Mouse (Mus musculus) midbrain, embryonic 16.5 days (tissue): Measurements from ENCODE around the gene Hspb2. TPM values are rescaled to one million over a fixed set of nuclear protein-coding genes. Genes with fewer than 3 reads are reported as not detected.

ENCODE experiments used
- ATAC-seq: fragments of 200-750 bp; cut with Nextera tagmentation; 2 replicates; pipeline ENCODE4 v1.8.0; 2017; ENCODE audit warnings: moderate TSS enrichment
- H3K27ac ChIP-seq: fragments of 300-500 bp; sonication (generic); 2 replicates; pipeline ENCODE4 v1.5.1; 2014; ENCODE audit warnings: mild to moderate bottlenecking, low read length, mixed read lengths
- H3K27me3 ChIP-seq: fragments of 300-500 bp; sonication (generic); 2 replicates; pipeline ENCODE4 v1.6.1; 2014; ENCODE audit warnings: low read depth, low read length, mixed read lengths; ENCODE audit not compliant: control insufficient read depth, insufficient read depth
- H3K36me3 ChIP-seq: fragments of 300-500 bp; sonication (generic); 2 replicates; pipeline ENCODE4 v1.6.1; 2014; ENCODE audit warnings: mild to moderate bottlenecking, low read length, moderate library complexity, mixed read lengths; ENCODE audit not compliant: control insufficient read depth, insufficient read depth
- H3K4me1 ChIP-seq: fragments of 300-500 bp; sonication (generic); 2 replicates; pipeline ENCODE4 v1.6.1; 2014; ENCODE audit warnings: mild to moderate bottlenecking, low read length, mixed read lengths; ENCODE audit not compliant: control insufficient read depth, insufficient read depth
- H3K4me2 ChIP-seq: fragments of 300-500 bp; sonication (generic); 2 replicates; pipeline ENCODE4 v1.6.1; 2014; ENCODE audit warnings: mild to moderate bottlenecking, low read length, mixed read lengths
- H3K4me3 ChIP-seq: fragments of 300-500 bp; sonication (generic); 2 replicates; pipeline ENCODE4 v1.5.1; 2014; ENCODE audit warnings: low read depth, mild to moderate bottlenecking, low read length, moderate library complexity, mixed read lengths
- H3K9ac ChIP-seq: fragments of 300-500 bp; sonication (generic); 2 replicates; pipeline ENCODE4 v1.6.1; 2014; ENCODE audit warnings: low read depth, low read length, mixed read lengths
- H3K9me3 ChIP-seq: fragments of 300-500 bp; sonication (generic); replicated peaks from 2 replicates; pipeline ENCODE4 v1.6.1; 2014; ENCODE audit warnings: mild to moderate bottlenecking, low read length, mixed read lengths; ENCODE audit not compliant: control insufficient read depth, poor library complexity, severe bottlenecking
- WGBS: fragments of 180-500 bp; shearing (Covaris S2); extraction: QIAGEN DNeasy Blood & Tissue Kit; methylation state at CpG from one replicate; pipeline ENCODE4 v1.1.7; 2014; 5-methylcytosine and 5-hydroxymethylcytosine counted together
- polyA plus RNA-seq: library from polyadenylated mRNA; unstranded; fragments of >200 nt; fragmentation: Nextera tagmentation; extraction: Ambion mirVana; gene quantifications from 2 replicates; pipeline ENCODE4 v1.2.1, GENCODE M21; 2015

The Hspb2 gene
- polyA plus RNA-seq, 1 experiment from 2014 or later, result 0.84 TPM

DNA sequence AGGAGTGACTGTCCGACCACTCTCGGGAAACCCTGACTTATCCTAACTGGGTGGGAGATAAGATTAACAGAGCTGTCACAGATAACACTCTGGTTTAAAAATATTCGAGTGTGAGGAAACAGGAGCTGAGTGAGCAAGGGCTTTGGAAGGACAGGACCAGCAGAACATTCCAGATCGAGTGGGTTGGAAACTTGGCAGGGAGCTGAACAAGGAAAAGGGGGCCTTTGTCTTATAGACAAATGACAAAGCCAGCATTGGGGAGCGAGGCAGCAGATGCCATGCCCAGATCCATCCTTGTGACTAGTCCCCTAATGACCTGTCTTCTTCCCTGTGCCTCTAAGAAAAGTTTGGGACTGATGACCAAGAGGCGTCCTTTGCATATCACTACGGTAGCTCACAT, 1.8 kb upstream of the Hspb2 start:
- Histone ChIP-seq H3K4me1 (no peaks in the 10 kb centered on the region), H3K27ac (no peak overlapping the region), H3K27me3 (no peaks in the 10 kb centered on the region), H3K9me3 (no peaks in the 10 kb centered on the region), H3K9ac (no peak overlapping the region), H3K4me2 (no peak overlapping the region), H3K4me3 (no peak overlapping the region), H3K36me3 (no peaks in the 10 kb centered on the region)
- no peak for ATAC-seq
- WGBS, result 74% methylated on average over 7 of the region's 7 CpGs

- Histone ChIP-seq H3K4me2 (no peak overlapping the region), H3K27me3 (no peaks in the 10 kb centered on the region), H3K27ac (no peak overlapping the region), H3K9me3 (no peaks in the 10 kb centered on the region), H3K9ac (no peak overlapping the region), H3K4me3 (no peak overlapping the region), H3K4me1 (no peaks in the 10 kb centered on the region), H3K36me3 (no peaks in the 10 kb centered on the region)
- 73% methylated on average over 17 of the region's 17 CpGs for WGBS
- ATAC-seq, result no peak
Observed at GRCm38 (mm10) chr9:50752784-50753615, 846 bp upstream of the Hspb2 start.

- Histone ChIP-seq H3K27ac (no peak within 1 kb of the TSS), H3K27me3 (peaks cover 5% of the 10 kb centered on the region), H3K36me3 (no peaks in the 10 kb centered on the region), H3K9me3 (no peaks in the 10 kb centered on the region), H3K4me1 (peaks cover 2% of the 10 kb centered on the region; the same call in 1 of the 2 replicates), H3K9ac (no peak within 1 kb of the TSS), H3K4me2 (no peak within 1 kb of the TSS), H3K4me3 (no peak within 1 kb of the TSS)
- 75% methylated on average over 22 of the region's 22 CpGs for WGBS
- ATAC-seq, result no peak
Observed at GRCm38 (mm10) chr9:50751323-50751722, 831 bp downstream of the Hspb2 start, which contains the start of gene Cryab. Gene Cryab, plus strand, starts transcription at chr9:50751325.

DNA sequence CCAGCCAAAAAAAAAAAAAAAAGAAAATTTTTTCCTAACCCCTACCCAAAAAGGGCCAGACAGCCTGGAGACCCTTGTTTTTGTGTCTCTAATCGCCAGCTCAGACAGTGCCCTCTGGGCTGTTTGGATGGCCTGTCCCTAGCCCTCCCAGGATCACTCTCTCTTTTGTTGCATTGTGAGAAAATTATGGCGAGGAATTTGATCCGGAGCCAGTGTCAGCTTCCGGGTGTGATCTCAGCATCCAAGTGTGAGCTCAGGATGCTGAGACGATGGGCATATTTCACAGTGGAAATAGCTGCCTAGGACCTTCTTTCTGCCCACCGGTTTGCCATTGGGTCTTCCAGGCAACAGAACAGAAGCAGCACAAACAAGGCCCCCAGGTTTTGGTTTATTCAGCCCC, 1.4 kb downstream of the Hspb2 start:
- Histone ChIP-seq H3K4me3 (no peak overlapping the region), H3K27me3 (peaks cover 5% of the 10 kb centered on the region), H3K9ac (no peak overlapping the region), H3K4me1 (peaks cover 2% of the 10 kb centered on the region; the same call in 1 of the 2 replicates), H3K4me2 (no peak overlapping the region), H3K9me3 (no peaks in the 10 kb centered on the region), H3K36me3 (no peaks in the 10 kb centered on the region), H3K27ac (no peak overlapping the region)
- 66% methylated on average over 6 of the region's 6 CpGs for WGBS
- ATAC-seq, result no peak

- H3K4me2 ChIP-seq, result peak within 1 kb of the TSS; percentile 66
- H3K9ac ChIP-seq, result peak within 1 kb of the TSS; percentile 53
- peaks cover 5% of the 10 kb centered on the region for H3K27me3 ChIP-seq
- H3K27ac ChIP-seq, result peak within 1 kb of the TSS; percentile 47; the same call in 1 of the 2 replicates
- H3K36me3 ChIP-seq, result no peaks in the 10 kb centered on the region
- peak within 1 kb of the TSS; percentile 37 for H3K4me3 ChIP-seq
- 2% methylated on average over 19 of the region's 19 CpGs for WGBS
- no peak for ATAC-seq
- H3K9me3 ChIP-seq, result no peaks in the 10 kb centered on the region
- peaks cover 2% of the 10 kb centered on the region; the same call in 1 of the 2 replicates for H3K4me1 ChIP-seq
Observed at GRCm38 (mm10) chr9:50746214-50746677, 5.9 kb downstream of the Hspb2 start, which contains the start of gene 2310030G06Rik. Gene 2310030G06Rik, minus strand, starts transcription at chr9:50746536.

DNA sequence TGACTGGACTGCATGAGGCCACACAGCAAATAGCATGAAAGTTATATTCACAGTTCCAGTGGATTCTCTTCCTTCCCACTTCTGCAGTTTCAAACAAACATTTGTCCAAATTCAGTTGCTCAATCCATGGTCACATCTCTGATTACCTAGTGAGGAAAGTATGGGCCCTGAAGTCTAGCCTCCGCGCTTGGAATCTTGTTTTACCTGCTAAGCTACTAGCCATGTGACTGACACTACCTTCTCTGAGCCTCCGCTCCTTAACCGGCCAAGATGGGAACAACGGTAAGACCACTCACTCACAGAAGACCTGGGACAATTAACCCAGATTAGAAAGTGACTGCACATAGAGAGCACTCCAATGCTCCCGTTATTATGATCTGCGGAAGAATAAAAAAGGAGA, 6.3 kb downstream of the Hspb2 start:
- peaks cover 2% of the 10 kb centered on the region; the same call in 1 of the 2 replicates for H3K4me1 ChIP-seq
- WGBS, result 15% methylated on average over 7 of the region's 7 CpGs
- H3K27ac ChIP-seq, result no peak overlapping the region
- peak overlapping the region; percentile 66 for H3K4me2 ChIP-seq
- peak overlapping the region; percentile 37; the same call in 1 of the 2 replicates for H3K4me3 ChIP-seq
- H3K9me3 ChIP-seq, result no peaks in the 10 kb centered on the region
- no peak for ATAC-seq
- H3K9ac ChIP-seq, result 0 out of 2 replicates have a peak overlapping the region, but pooled peaks have one; percentile 53
- H3K36me3 ChIP-seq, result no peaks in the 10 kb centered on the region
- H3K27me3 ChIP-seq, result peaks cover 5% of the 10 kb centered on the region

DNA sequence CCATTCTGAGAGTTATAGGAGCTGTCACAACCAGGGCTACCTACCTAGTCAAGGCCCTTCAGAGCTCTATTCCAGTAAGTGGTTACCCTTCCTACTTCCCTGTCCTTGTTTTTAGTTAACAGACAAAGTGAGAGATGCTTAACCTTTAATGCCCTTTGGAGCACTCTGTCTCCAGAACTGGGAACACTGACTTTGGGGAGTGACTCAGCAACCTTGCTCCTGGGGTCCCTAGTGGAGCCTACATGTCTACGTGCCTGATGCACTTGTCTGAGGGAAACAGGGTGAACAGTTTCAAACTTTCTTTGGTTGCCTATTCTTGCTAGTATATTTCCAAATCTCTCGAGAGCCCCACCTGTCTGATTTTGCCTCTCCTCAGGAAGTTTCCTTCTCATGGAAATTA, 9.4 kb downstream of the Hspb2 start:
- Histone ChIP-seq H3K9ac (no peak overlapping the region), H3K27me3 (peaks cover 4% of the 10 kb centered on the region), H3K4me3 (no peak overlapping the region), H3K4me2 (no peak overlapping the region), H3K27ac (no peak overlapping the region), H3K36me3 (no peaks in the 10 kb centered on the region), H3K9me3 (no peaks in the 10 kb centered on the region), H3K4me1 (peaks cover 8% of the 10 kb centered on the region)
- WGBS, result 74% methylated on average over 2 of the region's 2 CpGs
- no peak for ATAC-seq

DNA sequence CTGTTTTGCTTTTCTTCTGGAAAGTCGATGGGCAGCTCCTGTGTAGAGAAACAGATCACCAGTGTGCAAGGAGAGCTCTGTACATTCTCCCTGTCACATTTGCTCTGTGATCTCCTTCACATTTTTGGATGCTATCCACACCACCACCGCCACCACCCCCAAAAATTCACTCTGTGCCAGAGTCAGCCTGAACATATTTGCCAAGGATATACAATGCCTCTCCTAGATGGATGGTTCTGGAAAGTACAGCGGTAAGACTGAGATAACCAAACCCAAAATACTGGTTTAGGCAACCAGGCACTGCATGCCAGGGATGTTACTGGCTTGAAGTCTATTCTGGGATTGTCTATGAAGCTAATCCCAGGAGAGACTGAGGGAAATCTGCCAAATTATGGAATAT, 9.9 kb downstream of the Hspb2 start:
- H3K4me2 ChIP-seq, result no peak overlapping the region
- no peak overlapping the region for H3K4me3 ChIP-seq
- peaks cover 8% of the 10 kb centered on the region for H3K4me1 ChIP-seq
- peaks cover 2% of the 10 kb centered on the region; the same call in 1 of the 2 replicates for H3K27me3 ChIP-seq
- 84% methylated on average over 3 of the region's 3 CpGs for WGBS
- H3K36me3 ChIP-seq, result no peaks in the 10 kb centered on the region
- no peak for ATAC-seq
- no peak overlapping the region for H3K27ac ChIP-seq
- no peak overlapping the region for H3K9ac ChIP-seq
- no peaks in the 10 kb centered on the region for H3K9me3 ChIP-seq
